Mouse (Mus musculus) frontal cortex, postnatal 25 days (tissue): ENCODE results near the gene Tcf15.

ENCODE experiments used
- DNase-seq, 2 experiments: peaks; one replicate each; pipeline ENCODE4 v3.0.0; 2022; ENCODE audit warnings: low spot score in 2 of 2

The Tcf15 gene

DNA sequence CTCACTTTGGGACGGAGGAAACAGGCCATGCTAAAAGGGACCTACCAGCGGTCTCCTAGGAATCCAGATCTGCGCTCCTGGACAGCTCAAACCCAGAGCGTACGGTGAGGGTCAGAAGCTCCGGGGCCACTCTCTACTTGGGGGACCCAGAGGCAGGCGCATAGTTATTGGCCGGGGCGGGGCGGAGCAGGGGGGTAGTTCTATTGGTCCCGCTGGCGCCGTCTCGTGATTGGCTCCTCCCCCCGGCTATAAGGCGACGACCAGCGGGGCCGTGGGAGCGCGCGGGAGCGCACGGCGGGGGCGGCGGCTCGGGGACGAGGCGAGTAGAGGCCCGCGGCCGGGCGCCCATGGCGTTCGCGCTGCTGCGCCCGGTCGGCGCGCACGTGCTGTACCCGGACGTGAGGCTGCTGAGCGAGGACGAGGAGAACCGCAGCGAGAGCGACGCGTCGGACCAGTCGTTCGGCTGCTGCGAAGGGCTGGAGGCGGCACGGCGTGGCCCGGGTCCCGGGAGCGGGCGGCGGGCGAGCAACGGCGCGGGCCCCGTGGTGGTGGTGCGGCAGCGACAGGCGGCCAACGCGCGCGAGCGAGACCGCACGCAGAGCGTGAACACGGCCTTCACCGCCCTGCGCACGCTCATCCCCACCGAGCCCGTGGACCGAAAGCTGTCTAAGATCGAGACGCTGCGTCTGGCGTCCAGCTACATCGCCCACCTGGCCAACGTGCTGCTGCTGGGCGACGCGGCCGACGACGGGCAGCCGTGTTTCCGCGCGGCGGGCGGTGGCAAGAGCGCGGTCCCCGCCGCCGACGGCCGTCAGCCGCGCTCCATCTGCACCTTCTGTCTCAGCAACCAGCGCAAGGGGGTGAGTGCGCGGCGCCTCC is at the start of gene Tcf15:
Tcf15 (plus strand) TSS at position 283 of the 879 bp plus-strand sequence.
- DNase-seq, result no peak

DNA sequence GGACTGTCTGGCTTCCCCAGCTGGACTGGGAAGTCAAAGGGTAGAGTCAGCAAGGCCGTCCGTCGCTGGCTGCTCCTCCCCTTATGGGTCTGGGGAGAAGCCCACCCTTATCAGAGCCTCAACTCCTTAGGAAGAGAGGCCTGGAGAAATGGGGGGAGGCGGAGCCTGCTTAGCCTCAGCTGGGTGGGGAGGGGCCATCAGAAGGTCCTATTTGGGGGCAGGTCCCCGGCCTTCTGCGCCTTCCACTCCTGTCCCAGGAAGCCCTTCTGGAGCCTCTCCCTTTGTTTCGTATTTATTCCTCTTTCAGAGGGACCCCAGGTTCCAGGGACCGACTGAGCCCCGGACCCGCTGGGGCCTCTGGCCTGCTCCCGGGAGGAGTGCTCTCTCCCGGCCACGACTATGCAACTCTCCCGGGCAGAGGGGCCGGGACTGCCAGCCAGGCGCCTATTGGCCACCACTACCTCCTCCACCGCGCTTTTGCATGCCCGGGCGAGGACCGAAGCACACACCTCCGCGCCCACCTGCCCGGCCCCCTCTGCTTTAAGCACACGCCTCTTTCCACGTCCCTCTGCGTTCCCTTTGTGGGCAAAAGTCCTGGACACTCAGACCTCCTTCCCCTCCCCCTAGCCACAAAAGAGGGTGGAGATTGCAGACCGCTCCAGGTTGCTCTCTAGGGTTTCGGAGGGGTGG is 48.4 kb upstream of the Tcf15 start:
- no peak for DNase-seq

- DNase-seq, result no peak
Measured at GRCm38 (mm10) chr2:152096922-152097321, 46.4 kb upstream of the Tcf15 start.

DNA sequence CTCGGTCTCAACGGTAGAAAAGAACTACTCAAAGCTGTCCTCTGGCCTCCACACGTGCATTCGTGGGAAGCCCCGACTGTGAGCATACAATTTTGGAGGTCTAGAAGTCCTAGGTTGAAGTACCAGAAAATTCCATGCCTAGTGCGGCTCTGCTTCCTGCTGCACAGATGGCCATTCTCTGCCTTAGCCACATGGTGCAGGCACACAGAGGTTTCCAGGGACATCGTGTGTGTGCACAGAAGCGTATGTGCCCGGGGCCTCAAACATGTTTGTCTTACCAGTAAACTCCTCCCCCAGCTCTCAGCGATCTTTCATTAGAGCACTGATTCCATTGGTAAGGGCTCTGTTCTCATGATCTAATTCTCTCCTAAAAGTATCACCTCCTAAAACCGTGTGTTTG is 45.4 kb upstream of the Tcf15 start:
- DNase-seq, result no peak

GRCm38 (mm10) chr2:152099538-152099937 is 43.8 kb upstream of the Tcf15 start:
- DNase-seq, result no peak

DNA sequence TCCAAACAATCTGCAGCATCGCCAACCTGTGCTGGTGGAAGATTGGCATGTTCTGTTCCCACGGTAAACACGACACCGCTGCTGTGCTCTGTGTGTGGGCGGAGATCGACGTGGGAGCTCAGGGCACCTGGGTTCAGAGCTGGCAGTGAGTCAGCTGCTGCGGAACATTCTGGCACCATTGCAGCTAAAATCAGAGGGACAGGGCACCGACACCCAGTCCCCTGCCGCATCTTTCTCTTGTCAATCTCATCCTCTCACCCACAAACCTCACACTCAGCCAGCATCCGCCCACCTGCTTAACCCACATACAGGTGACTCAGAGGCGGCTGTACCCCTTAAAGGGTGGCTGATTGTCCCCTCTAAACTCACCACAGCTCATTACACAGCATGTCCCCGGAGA is 41.6 kb upstream of the Tcf15 start:
- peak in 1 of 2 experiments; percentile 49 for DNase-seq

DNA sequence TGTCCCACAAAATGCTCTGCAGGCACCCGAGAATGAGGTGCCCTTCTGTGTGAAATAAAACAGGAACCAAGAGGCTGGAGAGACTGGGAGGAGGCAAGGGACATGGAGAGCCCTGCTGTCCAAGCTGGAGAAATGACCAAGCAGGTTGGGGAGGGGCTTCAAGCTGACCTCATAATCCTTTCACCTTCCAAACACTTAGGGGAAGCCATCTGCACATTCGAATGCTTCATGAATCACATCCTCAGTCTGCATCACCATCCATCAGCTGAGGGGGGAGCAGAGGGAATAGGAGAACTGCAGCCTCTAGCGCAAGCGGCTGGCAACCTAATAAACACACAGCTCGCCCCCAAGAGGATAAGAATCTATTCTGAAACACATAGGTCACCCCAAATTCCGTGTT is 41.0 kb upstream of the Tcf15 start:
- no peak for DNase-seq

DNA sequence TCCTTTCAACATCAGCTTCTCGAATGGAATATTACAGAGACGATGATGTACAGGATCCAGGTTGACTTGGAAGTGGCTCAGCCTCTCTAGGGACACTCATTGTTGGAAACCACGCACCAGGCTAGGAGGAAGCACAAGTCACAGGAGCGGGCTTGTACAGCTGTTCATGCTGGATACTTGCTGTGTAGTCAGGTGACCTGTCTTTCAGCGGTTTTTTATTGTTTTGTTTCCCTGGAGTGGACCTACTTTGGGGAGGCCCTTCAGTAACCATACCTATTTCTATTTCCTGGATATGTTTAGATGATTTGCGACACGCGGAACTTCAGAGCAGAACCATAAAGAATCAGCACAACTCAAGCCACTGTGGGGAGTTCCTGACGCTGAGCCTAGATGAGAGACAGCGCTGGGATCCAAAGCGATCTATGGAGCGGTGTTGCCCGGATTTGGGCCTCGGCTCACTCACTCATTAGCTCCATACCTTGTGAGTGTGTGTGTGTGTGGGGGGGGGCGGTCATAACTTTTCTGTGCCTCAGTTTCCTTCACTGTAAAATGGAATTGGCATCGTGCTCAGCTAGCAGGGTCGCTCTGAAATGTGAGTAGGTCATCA is 38.5 kb upstream of the Tcf15 start:
- DNase-seq, result no peak

DNA sequence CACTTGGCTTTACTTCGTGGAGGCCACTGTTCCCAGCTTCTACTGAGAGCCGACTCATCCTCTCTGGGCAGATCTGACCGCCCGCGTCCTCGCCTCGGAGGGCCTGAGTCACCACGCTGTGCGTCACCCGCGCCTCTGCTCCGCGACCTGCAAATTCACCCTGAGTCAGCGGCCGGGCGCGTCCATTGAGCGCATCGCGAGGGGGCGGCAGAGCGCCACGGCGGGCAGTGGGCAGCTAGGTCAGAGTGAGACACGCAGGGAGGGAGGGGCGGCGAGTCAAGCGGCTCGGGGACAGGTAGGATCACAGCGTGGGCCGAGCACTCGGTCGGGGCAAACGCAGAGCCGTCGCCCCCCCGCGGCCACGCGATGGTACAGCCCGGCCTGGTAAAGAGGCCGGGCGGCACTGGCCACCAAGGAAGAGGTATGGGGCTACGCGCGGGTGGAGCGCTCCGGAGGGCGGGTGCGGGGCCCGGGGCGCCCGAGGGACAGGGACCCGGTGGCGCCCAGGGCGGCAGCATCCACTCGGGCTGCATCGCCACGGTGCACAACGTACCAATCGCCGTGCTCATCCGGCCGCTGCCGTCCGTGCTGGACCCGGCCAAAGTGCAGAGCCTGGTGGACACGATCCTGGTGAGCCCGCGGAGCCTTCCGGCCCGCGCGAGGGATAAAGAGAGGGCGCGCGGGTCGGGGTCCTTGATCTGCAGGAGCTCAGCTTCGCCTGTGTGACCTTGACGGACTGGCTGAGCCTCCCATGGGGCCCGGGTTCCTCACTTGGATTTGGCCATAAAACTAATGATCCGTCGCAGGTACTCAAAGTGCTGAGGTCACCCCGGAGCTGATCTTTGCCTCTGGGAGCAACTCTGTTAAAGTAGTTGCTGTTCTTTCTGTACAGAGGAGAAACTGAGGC is 37.8 kb upstream of the Tcf15 start, which contains the start of gene Srxn1:
Srxn1 (plus strand) TSS at position 199 of the 907 bp plus-strand sequence.
- DNase-seq, result peak; percentile 72 to 76

DNA sequence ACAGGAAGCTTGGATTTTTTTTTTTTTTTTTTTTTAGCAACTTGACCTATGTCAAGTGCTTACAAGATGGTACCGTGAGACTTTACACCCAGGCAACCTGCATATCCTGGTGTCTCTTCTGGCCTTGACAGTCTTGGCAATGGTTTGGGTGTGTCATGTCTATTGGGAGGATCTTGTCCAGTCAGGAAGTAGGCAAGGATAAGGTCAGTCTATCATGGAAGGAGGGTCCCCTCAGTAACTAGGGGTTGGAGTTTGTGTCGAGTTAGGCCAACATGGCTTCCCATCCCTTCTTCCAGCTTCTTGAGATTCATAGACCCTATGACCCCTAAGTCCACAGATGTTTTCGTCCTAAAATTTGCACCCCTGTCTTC is 37.2 kb upstream of the Tcf15 start:
- no peak for DNase-seq

GRCm38 (mm10) chr2:152106597-152106996 is 36.8 kb upstream of the Tcf15 start:
- DNase-seq, result no peak

- DNase-seq, result no peak
Measured at GRCm38 (mm10) chr2:152108702-152109101, 34.7 kb upstream of the Tcf15 start.

DNA sequence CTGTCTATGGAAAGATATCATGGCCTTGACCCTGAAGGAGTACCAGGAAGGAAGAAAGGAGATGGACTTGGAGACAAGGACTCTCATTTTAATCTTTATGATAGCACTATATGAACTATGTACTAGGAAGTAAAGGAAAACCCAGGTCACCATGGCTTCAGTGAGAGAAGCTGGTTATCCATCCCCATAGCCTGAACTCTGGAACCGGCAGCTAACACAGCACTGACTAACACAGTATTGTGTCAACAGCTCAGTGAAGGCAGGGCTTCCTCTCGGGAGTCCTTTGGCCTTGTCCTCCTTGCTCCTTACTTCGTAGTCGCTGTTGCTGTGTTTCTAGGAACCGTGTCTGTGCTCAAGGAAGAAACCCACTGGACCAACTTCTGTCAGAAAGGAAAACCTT is 34.0 kb upstream of the Tcf15 start:
- DNase-seq, result no peak

DNA sequence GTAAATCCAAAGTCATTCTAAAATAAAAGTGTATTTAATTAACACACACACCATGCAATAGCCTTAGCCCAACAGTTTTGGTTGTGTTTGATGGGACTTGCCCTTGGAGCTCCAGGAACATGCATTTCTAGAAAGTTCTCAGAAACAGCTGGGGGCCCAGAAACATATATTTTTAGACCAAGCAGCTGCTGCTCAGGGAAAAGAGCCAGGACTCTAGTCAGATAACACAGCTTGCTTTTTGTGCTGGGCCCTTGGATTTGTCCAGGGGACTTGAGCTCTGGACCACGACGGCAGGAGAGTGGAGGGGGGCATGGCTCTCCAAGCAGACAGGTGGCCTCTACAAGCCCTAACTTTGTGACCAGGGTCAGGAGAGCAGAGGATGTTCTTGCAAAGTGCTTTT is 32.0 kb upstream of the Tcf15 start:
- no peak for DNase-seq

DNA sequence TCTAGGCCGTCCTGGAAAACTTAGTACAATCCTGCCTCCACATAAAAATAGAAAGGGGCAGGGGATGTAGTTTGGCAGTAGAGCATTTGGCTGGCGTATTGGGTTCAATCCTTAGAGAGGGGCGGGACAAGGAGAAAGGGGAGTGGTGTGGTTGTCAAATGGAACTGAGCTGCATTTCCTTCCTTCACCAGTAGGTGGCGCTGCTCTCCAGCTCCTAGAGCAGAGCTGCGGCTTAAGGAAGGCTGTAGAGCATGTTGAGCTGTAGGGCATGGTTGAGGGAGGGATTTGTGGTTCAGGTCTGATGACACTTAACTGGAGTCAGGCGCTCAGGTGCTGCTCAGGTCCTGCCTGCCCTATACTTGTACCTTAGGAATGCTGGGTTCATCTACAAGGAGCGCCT is 31.4 kb upstream of the Tcf15 start:
- DNase-seq, result peak; percentile 94 to 97

GRCm38 (mm10) chr2:152112490-152112889 is 30.9 kb upstream of the Tcf15 start:
- no peak for DNase-seq

- DNase-seq, result no peak
Measured at GRCm38 (mm10) chr2:152112970-152113369, 30.4 kb upstream of the Tcf15 start.

DNA sequence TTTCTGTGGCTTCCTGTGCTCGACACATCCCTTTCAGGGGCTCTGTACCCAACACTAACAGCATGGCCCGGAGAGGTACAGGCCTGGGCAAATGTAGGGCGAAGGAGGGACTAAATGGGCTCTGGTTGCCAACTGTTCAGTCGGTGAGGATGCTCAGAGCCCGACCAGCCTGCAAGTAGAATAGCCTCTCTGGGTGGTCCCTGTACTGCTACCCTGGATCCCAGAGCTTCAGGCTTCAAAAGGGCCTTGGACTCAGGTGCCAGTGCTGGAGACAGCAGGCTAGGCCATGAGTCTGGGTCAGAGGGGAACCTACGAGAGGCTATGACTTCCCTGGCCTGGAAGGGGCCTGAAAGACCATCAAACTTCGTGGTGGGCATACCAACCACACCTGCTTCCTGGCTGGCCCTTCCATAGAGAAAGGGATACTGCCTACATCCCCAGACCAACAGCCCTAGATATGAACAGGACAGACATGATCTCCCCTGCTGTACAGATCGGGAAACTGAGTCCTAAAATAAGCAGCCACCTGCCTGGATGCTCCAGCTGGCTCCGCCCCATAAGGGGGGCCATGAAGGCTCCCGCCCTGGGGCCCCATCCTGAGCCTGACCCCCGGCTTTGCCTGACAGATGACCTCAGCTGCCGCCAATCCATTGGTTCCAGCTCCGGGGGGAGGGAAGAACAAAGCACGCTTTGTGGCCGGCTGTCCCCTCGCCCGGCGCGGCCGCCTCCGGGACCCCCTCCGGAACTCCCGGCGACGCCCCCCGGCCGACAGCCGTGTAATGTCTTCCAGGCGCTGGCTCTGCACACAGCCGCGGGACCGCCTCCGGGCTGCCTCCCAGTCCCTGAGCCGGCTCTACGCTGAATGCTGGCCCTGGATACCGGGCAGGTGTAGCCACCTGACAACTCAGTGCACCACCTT is 29.0 kb upstream of the Tcf15 start:
- no peak for DNase-seq

- no peak for DNase-seq
Measured at GRCm38 (mm10) chr2:152117694-152118093, 25.7 kb upstream of the Tcf15 start.

DNA sequence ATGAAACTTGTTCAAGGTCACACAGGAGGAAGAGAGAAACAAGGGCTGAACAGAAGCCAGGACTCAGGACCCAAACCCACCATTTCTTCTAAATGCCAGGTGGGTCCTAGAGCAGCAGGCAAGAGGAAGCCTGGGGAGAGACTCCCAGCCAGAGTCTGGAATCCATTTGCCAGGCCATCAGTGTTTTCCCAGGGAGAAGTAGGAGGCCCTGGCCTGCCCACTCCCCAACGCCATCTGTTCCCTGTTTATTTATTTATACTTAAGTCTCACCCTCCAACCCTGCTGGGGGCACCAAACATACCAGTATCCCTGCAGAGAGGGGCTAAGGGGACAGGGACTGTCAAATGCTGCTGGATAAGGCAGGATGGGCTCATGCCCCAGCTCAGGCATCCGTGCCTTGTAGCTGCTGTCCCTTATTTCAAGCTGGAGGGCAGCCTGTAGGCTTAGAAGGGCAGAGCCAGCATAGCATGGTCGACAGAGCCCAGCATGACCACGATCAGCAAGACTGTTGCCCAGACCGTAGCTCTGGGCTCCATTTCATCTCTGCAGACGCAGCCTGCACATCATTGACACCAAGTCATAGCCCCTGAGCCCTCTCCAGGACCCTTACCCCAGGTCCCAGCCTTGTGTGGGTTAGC is 24.0 kb upstream of the Tcf15 start:
- DNase-seq, result no peak
